Mouse (Mus musculus): ENCODE measurements around the gene Mlst8. TPM values are rescaled to one million over a fixed set of nuclear protein-coding genes. Genes with fewer than 3 reads are reported as not detected.
"Not testable (repeated sequence)": the region's sequence is repeated elsewhere in the genome, so short reads cannot be mapped to it uniquely, and the experiment has no call there.

Mlst8 gene
- polyA plus RNA-seq, 1 experiment from 2014 or later, result 26.2 TPM

GRCm38 (mm10) chr17:24455523-24456206 lies 23.2 kb downstream of the Mlst8 start:
- H3K9me3 ChIP-seq, H3K9ac ChIP-seq, H3K27me3 ChIP-seq: not testable (repeated sequence)
- 53% methylated on average over 10 of the region's 10 CpGs for WGBS
- Histone ChIP-seq H3K4me3 (peak overlapping the region; percentile 80), H3K4me2 (peak overlapping the region; percentile 54), H3K36me3 (peaks cover 15% of the 10 kb centered on the region), H3K27ac (peak overlapping the region; percentile 77), H3K4me1 (peaks cover 18% of the 10 kb centered on the region)
- ATAC-seq (ENCODE audit: insufficient number of reproducible peaks, low FRiP score, low TSS enrichment, low read depth), result 0 out of 2 replicates have a peak, but pooled peaks have one; percentile 1

GRCm38 (mm10) chr17:24454756-24455522 lies 23.9 kb downstream of the Mlst8 start:
- under 1% methylated on average over 67 of the region's 67 CpGs for WGBS
- Histone ChIP-seq H3K27ac (peak overlapping the region; percentile 97), H3K4me2 (peak overlapping the region; percentile 54), H3K9me3 (no peaks in the 10 kb centered on the region), H3K27me3 (no peaks in the 10 kb centered on the region), H3K9ac (peak overlapping the region; percentile 79), H3K4me3 (peak overlapping the region; percentile 80), H3K4me1 (peaks cover 18% of the 10 kb centered on the region), H3K36me3 (peaks cover 21% of the 10 kb centered on the region)
- ATAC-seq (ENCODE audit: insufficient number of reproducible peaks, low FRiP score, low TSS enrichment, low read depth), result peak; percentile 91

DNA sequence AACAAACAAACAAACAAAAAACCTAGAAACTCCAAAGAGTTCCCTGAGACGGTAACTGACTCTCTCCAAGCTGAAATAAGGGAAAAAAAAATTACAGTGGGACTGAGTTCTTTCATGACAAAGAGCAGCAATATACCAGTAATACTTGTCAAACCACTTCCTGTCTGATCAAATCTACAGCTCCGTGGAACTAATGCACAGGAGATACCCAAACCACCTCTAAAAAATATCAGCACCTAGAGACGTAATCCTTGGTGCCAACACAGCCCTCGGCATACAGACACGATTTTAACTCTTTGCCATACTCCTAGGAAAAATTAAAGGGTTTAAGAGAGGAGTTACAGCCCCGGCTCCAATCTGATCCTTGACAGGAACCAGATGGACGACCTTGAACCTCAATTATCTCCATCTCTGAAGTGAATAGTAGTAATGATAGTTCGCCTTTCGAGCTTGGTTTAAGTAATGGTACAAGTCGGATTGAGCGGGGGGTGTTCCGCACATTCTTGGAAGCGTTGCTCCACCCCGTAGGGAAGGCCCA lies 24.6 kb downstream of the Mlst8 start:
- H3K9ac ChIP-seq, result peak overlapping the region; percentile 79
- 3% methylated on average over 14 of the region's 14 CpGs for WGBS
- ATAC-seq (ENCODE audit: insufficient number of reproducible peaks, low FRiP score, low TSS enrichment, low read depth), result no peak
- peak overlapping the region; percentile 97 for H3K27ac ChIP-seq
- H3K36me3 ChIP-seq, result peaks cover 28% of the 10 kb centered on the region
- H3K4me3 ChIP-seq, result peak overlapping the region; percentile 80
- H3K4me2 ChIP-seq, result peak overlapping the region; percentile 54
- H3K4me1 ChIP-seq, result peaks cover 18% of the 10 kb centered on the region
- H3K9me3 ChIP-seq, result no peaks in the 10 kb centered on the region
- H3K27me3 ChIP-seq, result no peaks in the 10 kb centered on the region

DNA sequence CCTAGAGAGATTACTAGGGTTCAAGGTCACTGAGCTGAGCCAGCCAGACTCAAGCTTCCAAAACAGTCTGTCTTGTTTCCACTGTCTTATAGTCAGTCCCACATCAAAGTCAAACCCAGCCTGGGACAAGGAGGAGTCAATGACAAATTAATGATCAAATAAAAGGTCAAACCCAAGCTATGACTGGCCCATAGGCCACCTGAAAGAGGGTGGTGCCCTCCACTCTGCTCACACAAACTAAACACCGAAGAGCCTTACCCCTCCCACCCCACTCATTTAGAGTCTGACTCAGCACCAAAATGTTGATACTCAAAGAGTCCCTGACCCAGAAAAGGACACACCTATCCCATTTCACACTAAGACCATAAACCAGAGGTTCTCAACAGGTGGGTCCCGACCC lies 25.5 kb downstream of the Mlst8 start:
- peaks cover 18% of the 10 kb centered on the region for H3K4me1 ChIP-seq
- H3K36me3 ChIP-seq, result peaks cover 37% of the 10 kb centered on the region
- H3K4me3 ChIP-seq, result no peak overlapping the region
- 80% methylated on average over 2 of the region's 2 CpGs for WGBS
- ATAC-seq (ENCODE audit: insufficient number of reproducible peaks, low FRiP score, low TSS enrichment, low read depth), result no peak
- H3K9ac ChIP-seq, result no peak overlapping the region
- H3K4me2 ChIP-seq, result no peak overlapping the region
- H3K27me3 ChIP-seq, result no peaks in the 10 kb centered on the region
- no peaks in the 10 kb centered on the region for H3K9me3 ChIP-seq
- no peak overlapping the region for H3K27ac ChIP-seq

- H3K27ac ChIP-seq, result no peak overlapping the region
- H3K9me3 ChIP-seq, result no peaks in the 10 kb centered on the region
- no peaks in the 10 kb centered on the region for H3K27me3 ChIP-seq
- no peak overlapping the region for H3K9ac ChIP-seq
- H3K4me3 ChIP-seq, result no peak overlapping the region
- peaks cover 21% of the 10 kb centered on the region for H3K4me1 ChIP-seq
- ATAC-seq (ENCODE audit: insufficient number of reproducible peaks, low FRiP score, low TSS enrichment, low read depth), result no peak
- no peak overlapping the region for H3K4me2 ChIP-seq
- 90% methylated on average over 6 of the region's 6 CpGs for WGBS
- H3K36me3 ChIP-seq, result peaks cover 58% of the 10 kb centered on the region
These were observed 27.7 kb downstream of the Mlst8 start for GRCm38 (mm10) chr17:24451220-24451619.

- 93% methylated on average over 6 of the region's 6 CpGs for WGBS
- no peak overlapping the region for H3K9ac ChIP-seq
These were observed 29.4 kb downstream of the Mlst8 start for GRCm38 (mm10) chr17:24449507-24449906.

GRCm38 (mm10) chr17:24446590-24446989 lies 32.3 kb downstream of the Mlst8 start:
- peaks cover 97% of the 10 kb centered on the region for H3K36me3 ChIP-seq
- no peak for ATAC-seq (ENCODE audit: insufficient number of reproducible peaks, low FRiP score, low TSS enrichment, low read depth)
- no peak overlapping the region for H3K4me2 ChIP-seq
- no peaks in the 10 kb centered on the region for H3K27me3 ChIP-seq
- H3K4me1 ChIP-seq, result 0 out of 2 replicates have a peak, but pooled peaks cover 3% of the 10 kb centered on the region
- no peak overlapping the region for H3K27ac ChIP-seq
- WGBS, result 93% methylated on average over 8 of the region's 8 CpGs
- H3K9ac ChIP-seq, result no peak overlapping the region
- H3K4me3 ChIP-seq, result no peak overlapping the region
- no peaks in the 10 kb centered on the region for H3K9me3 ChIP-seq

More at GRCm38 (mm10) chr17:24449507-24449906, 29.4 kb downstream of the Mlst8 start:
- Histone ChIP-seq H3K4me1 (peaks cover 16% of the 10 kb centered on the region), H3K4me2 (no peak overlapping the region), H3K9me3 (no peaks in the 10 kb centered on the region), H3K27ac (no peak overlapping the region), H3K36me3 (peaks cover 76% of the 10 kb centered on the region), H3K4me3 (no peak overlapping the region), H3K27me3 (no peaks in the 10 kb centered on the region)
- no peak for ATAC-seq (ENCODE audit: insufficient number of reproducible peaks, low FRiP score, low TSS enrichment, low read depth)

- ATAC-seq (ENCODE audit: insufficient number of reproducible peaks, low FRiP score, low TSS enrichment, low read depth), result no peak
- 83% methylated on average over 4 of the region's 4 CpGs for WGBS
These were observed 35.5 kb downstream of the Mlst8 start for GRCm38 (mm10) chr17:24443409-24443808.

GRCm38 (mm10) chr17:24442632-24443155 lies 36.2 kb downstream of the Mlst8 start, which contains the start of gene Dnase1l2:
Dnase1l2 (minus strand) TSS chr17:24443105.
- no peak within 1 kb of the TSS for H3K27ac ChIP-seq
- no peak within 1 kb of the TSS for H3K4me3 ChIP-seq
- H3K9me3 ChIP-seq, result no peaks in the 10 kb centered on the region
- no peak within 1 kb of the TSS for H3K4me2 ChIP-seq
- no peaks in the 10 kb centered on the region for H3K4me1 ChIP-seq
- no peak within 1 kb of the TSS for H3K9ac ChIP-seq
- WGBS, result 69% methylated on average over 7 of the region's 7 CpGs
- no peaks in the 10 kb centered on the region for H3K27me3 ChIP-seq
- peaks cover 96% of the 10 kb centered on the region for H3K36me3 ChIP-seq
- ATAC-seq (ENCODE audit: insufficient number of reproducible peaks, low FRiP score, low TSS enrichment, low read depth), result no peak

More at GRCm38 (mm10) chr17:24443409-24443808, 35.5 kb downstream of the Mlst8 start:
- H3K36me3 ChIP-seq, result peaks cover 96% of the 10 kb centered on the region
- no peak overlapping the region for H3K27ac ChIP-seq
- no peak overlapping the region for H3K4me2 ChIP-seq
- H3K4me1 ChIP-seq, result 0 out of 2 replicates have a peak, but pooled peaks cover 3% of the 10 kb centered on the region
- H3K4me3 ChIP-seq, result no peak overlapping the region
- no peaks in the 10 kb centered on the region for H3K9me3 ChIP-seq
- no peak overlapping the region for H3K9ac ChIP-seq
- no peaks in the 10 kb centered on the region for H3K27me3 ChIP-seq

DNA sequence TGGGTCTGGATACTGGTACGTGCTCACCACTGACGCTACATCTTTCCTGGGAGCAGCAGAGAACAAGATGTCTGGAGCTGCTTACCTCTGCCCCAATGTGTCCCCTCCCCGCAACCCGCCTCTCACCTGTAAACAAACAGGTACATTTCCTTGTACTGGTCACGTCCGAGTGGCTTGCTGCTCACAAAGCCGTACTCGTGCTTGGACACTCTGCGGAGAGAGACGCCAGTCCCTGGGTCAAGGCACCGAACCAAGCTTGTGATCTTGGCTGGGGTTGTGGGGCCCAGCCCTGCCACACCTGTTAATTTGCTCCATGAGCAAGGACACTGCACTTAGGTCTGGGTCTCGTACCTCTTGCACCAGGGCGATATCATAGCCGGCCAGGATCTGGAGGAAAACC lies 36.8 kb downstream of the Mlst8 start:
- Histone ChIP-seq H3K4me2 (no peak overlapping the region), H3K27me3 (no peaks in the 10 kb centered on the region), H3K9ac (no peak overlapping the region), H3K27ac (no peak overlapping the region), H3K9me3 (no peaks in the 10 kb centered on the region), H3K4me1 (no peaks in the 10 kb centered on the region), H3K36me3 (peaks cover 95% of the 10 kb centered on the region), H3K4me3 (no peak overlapping the region)
- no peak for ATAC-seq (ENCODE audit: insufficient number of reproducible peaks, low FRiP score, low TSS enrichment, low read depth)
- WGBS, result 89% methylated on average over 14 of the region's 14 CpGs

GRCm38 (mm10) chr17:24441148-24441547 lies 37.7 kb downstream of the Mlst8 start:
- Histone ChIP-seq H3K9me3 (no peaks in the 10 kb centered on the region), H3K36me3 (peaks cover 91% of the 10 kb centered on the region), H3K4me3 (no peak overlapping the region), H3K27me3 (no peaks in the 10 kb centered on the region), H3K27ac (no peak overlapping the region), H3K9ac (no peak overlapping the region), H3K4me2 (no peak overlapping the region), H3K4me1 (no peaks in the 10 kb centered on the region)
- ATAC-seq (ENCODE audit: insufficient number of reproducible peaks, low FRiP score, low TSS enrichment, low read depth), result no peak
- WGBS, result 38% methylated on average over 2 of the region's 2 CpGs

- no peaks in the 10 kb centered on the region for H3K9me3 ChIP-seq
- no peaks in the 10 kb centered on the region for H3K4me1 ChIP-seq
- H3K4me2 ChIP-seq, result no peak overlapping the region
- no peak overlapping the region for H3K9ac ChIP-seq
- ATAC-seq (ENCODE audit: insufficient number of reproducible peaks, low FRiP score, low TSS enrichment, low read depth), result no peak
- 88% methylated on average over 8 of the region's 8 CpGs for WGBS
- no peak overlapping the region for H3K27ac ChIP-seq
- H3K4me3 ChIP-seq, result no peak overlapping the region
- H3K36me3 ChIP-seq, result peaks cover 91% of the 10 kb centered on the region
- H3K27me3 ChIP-seq, result no peaks in the 10 kb centered on the region
These were observed 38.5 kb downstream of the Mlst8 start for GRCm38 (mm10) chr17:24440377-24440776.
